Mouse (Mus musculus) lung, embryonic 16.5 days (tissue): ENCODE results near the gene Txlnb. TPM values are rescaled to one million over a fixed set of nuclear protein-coding genes. Genes with fewer than 3 reads are reported as not detected.

Source experiments
- ATAC-seq: fragments of 200-750 bp; cut with Nextera tagmentation; 2 replicates; pipeline ENCODE4 v1.8.0; 2017; ENCODE audit warnings: low read depth, mild to moderate bottlenecking, moderate library complexity
- H3K27ac ChIP-seq: fragments of 300-500 bp; sonication (generic); 2 replicates; pipeline ENCODE4 v1.5.1; 2014; ENCODE audit warnings: mild to moderate bottlenecking, control low read depth, low read length
- H3K27me3 ChIP-seq: fragments of 300-500 bp; sonication (generic); 2 replicates; pipeline ENCODE4 v1.6.1; 2014; ENCODE audit warnings: low read depth, low read length, mixed read lengths; ENCODE audit not compliant: control insufficient read depth, insufficient read depth
- H3K36me3 ChIP-seq: fragments of 300-500 bp; sonication (generic); 2 replicates; pipeline ENCODE4 v1.6.1; 2014; ENCODE audit warnings: low read length; ENCODE audit not compliant: control insufficient read depth, insufficient read depth
- H3K4me1 ChIP-seq: fragments of 300-500 bp; sonication (generic); replicated peaks from 2 replicates; pipeline ENCODE4 v1.6.1; 2014; ENCODE audit warnings: low read length, mixed read lengths; ENCODE audit not compliant: control insufficient read depth, insufficient read depth
- H3K4me2 ChIP-seq: fragments of 300-500 bp; sonication (generic); 2 replicates; pipeline ENCODE4 v1.6.1; 2014; ENCODE audit warnings: low read depth, low read length, control low read depth
- H3K4me3 ChIP-seq: fragments of 300-500 bp; sonication (generic); 2 replicates; pipeline ENCODE4 v1.5.1; 2014; ENCODE audit warnings: mild to moderate bottlenecking, low read length, control low read depth
- H3K9ac ChIP-seq: fragments of 300-500 bp; sonication (generic); 2 replicates; pipeline ENCODE4 v1.6.1; 2014; ENCODE audit warnings: low read length, control low read depth
- H3K9me3 ChIP-seq: fragments of 300-500 bp; sonication (generic); 2 replicates; pipeline ENCODE4 v1.6.1; 2016; ENCODE audit warnings: low read length; ENCODE audit not compliant: control insufficient read depth
- WGBS: fragments of 180-500 bp; shearing (Covaris S2); extraction: QIAGEN DNeasy Blood & Tissue Kit; methylation state at CpG from one replicate; pipeline ENCODE4 v1.1.7; 2014; 5-methylcytosine and 5-hydroxymethylcytosine counted together
- polyA plus RNA-seq: library from polyadenylated mRNA; unstranded; fragments of >200 nt; fragmentation: Nextera tagmentation; extraction: Ambion mirVana; gene quantifications from 2 replicates; pipeline ENCODE4 v1.2.1, GENCODE M21; 2015

Txlnb gene
- polyA plus RNA-seq, 1 experiment from 2014 or later = 1.4 TPM

DNA sequence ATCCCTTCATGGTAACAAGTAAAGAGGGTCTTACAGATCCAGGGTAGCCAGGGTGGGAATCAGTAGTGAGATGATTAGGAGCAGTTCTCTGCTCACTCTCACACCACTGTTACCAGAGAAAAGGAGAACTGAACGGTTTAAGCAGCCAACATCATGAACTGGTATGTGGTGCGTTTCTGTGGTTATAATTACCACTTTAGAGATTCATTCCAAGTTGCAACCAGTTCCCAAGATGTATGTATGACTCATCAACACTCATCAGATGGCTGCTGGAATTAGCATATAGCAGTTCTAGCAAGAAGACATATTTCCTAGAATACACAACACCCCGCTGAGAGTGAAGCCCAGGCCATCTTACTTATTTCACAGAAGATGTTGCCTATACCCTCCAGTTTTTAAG, 46.0 kb downstream of the Txlnb start:
- no peak overlapping the region for H3K4me3 ChIP-seq
- H3K4me1 ChIP-seq = no peaks in the 10 kb centered on the region
- ATAC-seq = no peak
- H3K9me3 ChIP-seq = no peaks in the 10 kb centered on the region
- no peak overlapping the region for H3K4me2 ChIP-seq
- no peak overlapping the region for H3K9ac ChIP-seq
- H3K36me3 ChIP-seq = no peaks in the 10 kb centered on the region
- H3K27ac ChIP-seq = no peak overlapping the region
- no peaks in the 10 kb centered on the region for H3K27me3 ChIP-seq
- 87% methylated on average over 3 of the region's 3 CpGs for WGBS

DNA sequence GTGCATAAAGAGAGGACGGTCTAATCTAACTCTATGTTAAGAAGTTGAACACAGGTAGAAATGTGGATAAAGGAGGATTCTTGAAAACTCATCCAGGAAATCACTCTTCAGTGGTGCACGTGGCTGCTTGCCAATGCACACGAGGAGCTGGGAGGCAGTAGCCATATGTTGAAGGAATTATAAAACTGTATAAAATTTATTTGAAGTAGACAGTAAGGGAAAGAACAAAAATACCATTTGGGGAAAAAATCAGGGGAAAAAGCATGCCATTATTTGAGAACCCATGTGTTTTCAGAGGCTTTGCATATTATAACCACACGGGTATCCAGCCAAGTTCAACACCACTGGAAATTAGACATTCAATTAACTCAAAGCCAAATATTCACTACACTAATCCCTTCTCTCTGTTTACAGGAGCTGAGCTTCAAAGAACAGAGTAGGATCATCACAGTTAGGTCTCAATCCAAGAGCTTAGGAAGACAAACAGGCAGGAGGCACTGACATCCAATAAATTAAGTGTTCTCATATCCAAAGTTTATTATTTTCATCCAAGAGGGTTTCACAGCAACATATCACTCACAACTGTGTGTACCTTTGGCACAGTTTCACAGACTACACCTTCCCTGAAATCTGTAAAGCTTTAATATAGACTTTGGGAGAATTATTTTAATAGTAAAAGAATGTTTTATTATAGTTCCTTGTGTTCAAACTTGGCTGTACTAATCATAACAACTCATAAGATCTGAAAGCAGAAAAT, 48.9 kb downstream of the Txlnb start:
- no peaks in the 10 kb centered on the region for H3K36me3 ChIP-seq
- WGBS = 34% methylated on average over 4 of the region's 4 CpGs
- no peak overlapping the region for H3K4me2 ChIP-seq
- ATAC-seq = no peak
- no peaks in the 10 kb centered on the region for H3K27me3 ChIP-seq
- H3K9me3 ChIP-seq = no peaks in the 10 kb centered on the region
- H3K4me1 ChIP-seq = no peaks in the 10 kb centered on the region
- no peak overlapping the region for H3K27ac ChIP-seq
- H3K4me3 ChIP-seq = no peak overlapping the region
- no peak overlapping the region for H3K9ac ChIP-seq

- Histone ChIP-seq H3K9me3 (no peaks in the 10 kb centered on the region), H3K36me3 (no peaks in the 10 kb centered on the region), H3K27ac (no peak overlapping the region), H3K27me3 (no peaks in the 10 kb centered on the region), H3K4me2 (no peak overlapping the region), H3K9ac (no peak overlapping the region), H3K4me1 (no peaks in the 10 kb centered on the region), H3K4me3 (no peak overlapping the region)
- ATAC-seq = no peak
- WGBS = 80% methylated on average over 9 of the region's 9 CpGs
These were observed 61.7 kb downstream of the Txlnb start for GRCm38 (mm10) chr10:17857647-17858261.

GRCm38 (mm10) chr10:17860701-17861480, 64.9 kb downstream of the Txlnb start:
- Histone ChIP-seq H3K27ac (no peak overlapping the region), H3K4me3 (no peak overlapping the region), H3K9ac (no peak overlapping the region), H3K4me2 (no peak overlapping the region), H3K4me1 (no peaks in the 10 kb centered on the region), H3K9me3 (no peaks in the 10 kb centered on the region), H3K36me3 (no peaks in the 10 kb centered on the region), H3K27me3 (no peaks in the 10 kb centered on the region)
- ATAC-seq = no peak
- WGBS = 72% methylated on average over 6 of the region's 6 CpGs

- H3K27me3 ChIP-seq = no peaks in the 10 kb centered on the region
- H3K4me3 ChIP-seq = no peak overlapping the region
- H3K9ac ChIP-seq = no peak overlapping the region
- no peaks in the 10 kb centered on the region for H3K4me1 ChIP-seq
- H3K36me3 ChIP-seq = no peaks in the 10 kb centered on the region
- H3K4me2 ChIP-seq = no peak overlapping the region
- 29% methylated on average over 5 of the region's 5 CpGs for WGBS
- no peak overlapping the region for H3K27ac ChIP-seq
- no peaks in the 10 kb centered on the region for H3K9me3 ChIP-seq
- peak; percentile 78 for ATAC-seq
These were observed 74.0 kb downstream of the Txlnb start for GRCm38 (mm10) chr10:17869822-17870662.

DNA sequence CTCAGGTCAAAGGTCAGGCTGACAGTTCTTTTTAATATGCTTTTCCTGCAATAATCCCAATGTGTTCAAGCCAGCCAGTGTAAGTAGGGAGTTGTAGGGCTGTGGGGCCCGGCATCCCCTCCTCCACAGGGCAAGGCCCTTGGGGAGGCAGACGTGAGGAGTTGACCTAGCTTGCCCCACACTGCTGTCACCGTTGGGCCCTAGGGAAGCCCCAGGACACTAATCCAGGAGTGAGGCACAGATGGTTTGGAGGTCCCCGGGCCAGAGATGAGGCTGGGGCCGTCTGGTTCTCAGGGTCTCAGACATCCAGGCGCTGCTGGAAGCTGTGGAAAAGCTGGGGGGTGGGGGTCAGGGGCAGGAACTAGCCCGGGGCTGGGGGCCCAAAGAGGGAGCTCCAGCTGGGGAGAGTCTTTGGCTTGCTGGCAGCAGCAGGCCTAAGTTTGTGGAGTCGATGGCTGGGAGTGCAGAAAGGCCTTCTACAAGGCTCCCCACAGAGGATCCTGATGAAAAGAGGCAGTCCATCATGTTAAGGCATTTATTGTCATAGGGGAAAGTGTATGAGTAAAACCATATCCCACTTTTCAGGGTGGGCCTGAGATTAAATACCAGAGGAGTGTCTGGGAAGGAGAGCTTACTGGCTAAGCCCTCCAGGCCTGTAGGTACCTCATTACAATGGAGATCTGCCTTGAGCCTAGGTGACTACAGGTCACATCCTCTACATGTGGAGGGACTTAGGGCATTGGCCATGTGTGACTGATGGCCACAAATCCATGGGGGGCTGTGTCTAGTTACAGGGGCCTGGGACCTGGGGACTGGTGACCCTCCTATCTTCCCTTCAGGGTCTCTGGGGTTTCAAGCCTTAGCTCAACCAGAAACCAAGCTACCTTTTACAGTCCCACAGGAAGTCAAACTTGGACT, 82.2 kb downstream of the Txlnb start:
- Histone ChIP-seq H3K4me2 (no peak overlapping the region), H3K36me3 (no peaks in the 10 kb centered on the region), H3K4me3 (no peak overlapping the region), H3K9ac (no peak overlapping the region), H3K4me1 (no peaks in the 10 kb centered on the region), H3K27ac (no peak overlapping the region), H3K27me3 (no peaks in the 10 kb centered on the region), H3K9me3 (no peaks in the 10 kb centered on the region)
- WGBS = 48% methylated on average over 8 of the region's 8 CpGs
- no peak for ATAC-seq

DNA sequence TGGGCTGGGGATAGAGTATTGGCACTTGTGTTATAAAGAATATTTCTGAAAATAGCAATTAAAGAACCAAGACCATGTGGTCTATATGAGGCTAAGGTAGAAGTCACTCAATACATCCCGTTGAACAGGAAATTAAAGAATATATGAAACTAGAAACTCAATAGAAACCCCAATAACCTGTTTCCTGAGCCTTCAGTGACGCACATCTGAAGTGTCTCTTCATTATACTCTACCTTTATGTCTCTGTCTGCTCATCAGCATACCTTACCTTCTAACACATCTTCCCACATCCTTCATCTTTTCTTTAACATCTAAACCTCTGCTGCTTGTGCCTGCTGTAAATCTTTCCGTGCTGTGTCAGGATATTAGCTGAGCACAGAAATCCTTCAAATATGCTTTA, 84.0 kb downstream of the Txlnb start:
- no peaks in the 10 kb centered on the region for H3K27me3 ChIP-seq
- no peak overlapping the region for H3K27ac ChIP-seq
- no peaks in the 10 kb centered on the region for H3K9me3 ChIP-seq
- no peak overlapping the region for H3K4me2 ChIP-seq
- H3K4me3 ChIP-seq = no peak overlapping the region
- no peaks in the 10 kb centered on the region for H3K36me3 ChIP-seq
- no peak for ATAC-seq
- 83% methylated on average over 3 of the region's 3 CpGs for WGBS
- no peaks in the 10 kb centered on the region for H3K4me1 ChIP-seq
- H3K9ac ChIP-seq = no peak overlapping the region

GRCm38 (mm10) chr10:17880724-17881123, 84.7 kb downstream of the Txlnb start:
- no peaks in the 10 kb centered on the region for H3K27me3 ChIP-seq
- no peak overlapping the region for H3K4me3 ChIP-seq
- H3K36me3 ChIP-seq = no peaks in the 10 kb centered on the region
- no peak overlapping the region for H3K9ac ChIP-seq
- H3K4me1 ChIP-seq = no peaks in the 10 kb centered on the region
- no peak overlapping the region for H3K27ac ChIP-seq
- WGBS = 68% methylated on average over 2 of the region's 2 CpGs
- ATAC-seq = no peak
- no peaks in the 10 kb centered on the region for H3K9me3 ChIP-seq
- H3K4me2 ChIP-seq = no peak overlapping the region
